Mouse (Mus musculus) megakaryocyte progenitor cell, adult 5-6 weeks (primary cell): ENCODE data around the gene Nemf. TPM values are rescaled to one million over a fixed set of nuclear protein-coding genes. Genes with fewer than 3 reads are reported as not detected.
"Not testable (repeated sequence)": the region's sequence is repeated elsewhere in the genome, so short reads cannot be mapped to it uniquely, and the experiment has no call there.

Experiments
- ATAC-seq: replicated peaks from 2 replicates; pipeline ENCODE4 v1.8.0; 2016; ENCODE audit warnings: mild to moderate bottlenecking, moderate TSS enrichment, inconsistent platforms; ENCODE audit not compliant: poor library complexity
- total RNA-seq, 2 experiments: library from RNA; stranded (forward) in 1 of 2; stranded (reverse) in 1 of 2; fragments of 157-497, 149-512 nt in 1 of 2; fragments of 200-1000 nt in 1 of 2; gene quantifications; 2 replicates each; pipeline versions ENCODE4 v1.2.3 to v1.2.4; 2015 to 2017

The Nemf gene
- total RNA-seq, 2 experiments from 2014 or later = 76.9 to 80.0 TPM

- ATAC-seq = no peak
Observed at GRCm38 (mm10) chr12:69373850-69374766, 17.1 kb upstream of the Nemf start.

GRCm38 (mm10) chr12:69372731-69373331, 15.9 kb upstream of the Nemf start:
- ATAC-seq = 0 out of 2 replicates have a peak, but pooled peaks have one; percentile 7

- peak; percentile 79 for ATAC-seq
Observed at GRCm38 (mm10) chr12:69371854-69372671, 15.1 kb upstream of the Nemf start, which contains the start of the genes Arf6 and Gm9887. TSS of gene Arf6 (plus strand) at chr12:69372150. TSS of gene Gm9887 (minus strand) at chr12:69372458.

- peak; percentile 58 for ATAC-seq
Observed at GRCm38 (mm10) chr12:69371421-69371853, 14.5 kb upstream of the Nemf start.

GRCm38 (mm10) chr12:69370936-69371335, 14.0 kb upstream of the Nemf start:
- no peak for ATAC-seq

- ATAC-seq = no peak
Observed at GRCm38 (mm10) chr12:69367557-69367956, 10.6 kb upstream of the Nemf start.

GRCm38 (mm10) chr12:69366424-69366823, 9.5 kb upstream of the Nemf start:
- 0 out of 2 replicates have a peak, but pooled peaks have one; percentile 20 for ATAC-seq

GRCm38 (mm10) chr12:69365757-69366156, 8.8 kb upstream of the Nemf start:
- ATAC-seq = no peak

- peak; percentile 66 for ATAC-seq
Observed at GRCm38 (mm10) chr12:69363899-69364762, 7.2 kb upstream of the Nemf start.

- not testable (repeated sequence) for ATAC-seq
Observed at GRCm38 (mm10) chr12:69363110-69363509, 6.1 kb upstream of the Nemf start.

GRCm38 (mm10) chr12:69362388-69362787, 5.4 kb upstream of the Nemf start:
- no peak for ATAC-seq

- no peak for ATAC-seq
Observed at GRCm38 (mm10) chr12:69361919-69362318, 5.0 kb upstream of the Nemf start.

- peak; percentile 75 for ATAC-seq
Observed at GRCm38 (mm10) chr12:69360997-69361899, 4.3 kb upstream of the Nemf start.

GRCm38 (mm10) chr12:69360655-69360996, 3.7 kb upstream of the Nemf start:
- ATAC-seq = peak; percentile 37

- no peak for ATAC-seq
Observed at GRCm38 (mm10) chr12:69357300-69357646, 308 bp upstream of the Nemf start.

GRCm38 (mm10) chr12:69351685-69352084, 5.3 kb downstream of the Nemf start:
- 0 out of 2 replicates have a peak, but pooled peaks have one; percentile 42 for ATAC-seq

GRCm38 (mm10) chr12:69349928-69350327, 7.0 kb downstream of the Nemf start:
- no peak for ATAC-seq

GRCm38 (mm10) chr12:69333547-69333946, 23.4 kb downstream of the Nemf start:
- ATAC-seq = peak; percentile 91

GRCm38 (mm10) chr12:69332147-69332546, 24.8 kb downstream of the Nemf start:
- no peak for ATAC-seq
